Mouse (Mus musculus): ENCODE data around the gene Ccl9. TPM values are rescaled to one million over a fixed set of nuclear protein-coding genes. Genes with fewer than 3 reads are reported as not detected.

Gene Ccl9
- total and polyA plus RNA-seq, 3 experiments = 0.67 to 0.81 TPM; not detected in 1

GRCm38 (mm10) chr11:83595669-83596455, 17.4 kb upstream of the Ccl9 start (continued):
- TF ChIP-seq ZKSCAN1 (IDR thresholded peaks at IDR 0.05; ENCODE audit: borderline replicate concordance, low read depth, low read length) = peak; percentile 100
- TF ChIP-seq UBTF (IDR thresholded peaks at IDR 0.05; ENCODE audit: low read depth, low read length) = no peak
- TF ChIP-seq PAX5 (IDR thresholded peaks at IDR 0.05; ENCODE audit: low read length) = no peak
- no peak for TF ChIP-seq ZMIZ1 (IDR thresholded peaks at IDR 0.05; ENCODE audit: low read depth, low read length)
- TF ChIP-seq POLR2A (IDR thresholded peaks at IDR 0.05; ENCODE audit: low read depth, low read length) = no peak
- no peak for TF ChIP-seq USF2 (conservative IDR thresholded peaks at IDR 0.05; ENCODE audit: low read depth, low read length)
- 0 out of 2 replicates have a peak, but pooled peaks have one; percentile 35 for TF ChIP-seq SIN3A (IDR thresholded peaks at IDR 0.05; ENCODE audit: low read length)
- TF ChIP-seq KAT2A (IDR thresholded peaks at IDR 0.05; ENCODE audit: insufficient replicate concordance, low read length) = no peak

- dilution Hi-C loops (cut with MboI; ENCODE audit: extremely low pct_ligation_motif_present, extremely low pct_unique_long_range_greater_than_20kb, low sequenced_read_pairs) (no loop called here), in situ Hi-C loops (cut with MboI; ENCODE audit: low pct_ligation_motif_present, low pct_unique_long_range_greater_than_20kb, low sequenced_read_pairs) (no loop called here)
- Histone ChIP-seq H3K36me3 (replicated peaks in 1 of 2; ENCODE audit: control insufficient read depth in 1 of 2, insufficient read depth in 1 of 2, low read length in 1 of 2) (no peaks in the 10 kb centered on the region), H3K79me2 (replicated peaks; ENCODE audit: control insufficient read depth, extremely low read depth, insufficient read depth, poor library complexity, severe bottlenecking) (no peaks in the 10 kb centered on the region), H3K27ac (ENCODE audit: insufficient read depth, low read depth) (no peak overlapping the region), H3K4me3 (replicated peaks in 1 of 3; ENCODE audit: low read depth in 2 of 3, low read length in 2 of 3, poor library complexity in 1 of 3) (no peak overlapping the region), H3K9ac (ENCODE audit: insufficient read depth, low read depth) (no peak overlapping the region), H3K4me1 (ENCODE audit: control insufficient read depth in 1 of 2, insufficient read depth in 2 of 2) (peaks cover 11 to 50% of the 10 kb centered on the region in 2 experiments), H3K4me2 (ENCODE audit: insufficient read depth, low read depth, poor library complexity, severe bottlenecking) (no peak overlapping the region), H3K9me3 (replicated peaks; ENCODE audit: low read length) (no peaks in the 10 kb centered on the region), H3K27me3 (replicated peaks) (no peaks in the 10 kb centered on the region)
- DNase-seq (ENCODE audit: extremely low read depth) = no peak
- no peak for TF ChIP-seq BHLHE40 (IDR thresholded peaks at IDR 0.05; ENCODE audit: low read depth, low read length)
- TF ChIP-seq PAX5 (IDR thresholded peaks at IDR 0.05; ENCODE audit: low read length) = no peak
- TF ChIP-seq KAT2A (IDR thresholded peaks at IDR 0.05; ENCODE audit: insufficient replicate concordance, low read length) = no peak
- no peak for TF ChIP-seq USF2 (conservative IDR thresholded peaks at IDR 0.05; ENCODE audit: low read depth, low read length)
- TF ChIP-seq TBP (conservative IDR thresholded peaks at IDR 0.05; ENCODE audit: low read depth, low read length) = no peak
- no peak for TF ChIP-seq E2F4 (IDR thresholded peaks at IDR 0.05; ENCODE audit: insufficient replicate concordance, low read depth, low read length)
- TF ChIP-seq JUN (IDR thresholded peaks at IDR 0.05; ENCODE audit: insufficient read depth, low read depth, low read length) = no peak
- no peak for TF ChIP-seq HCFC1 (IDR thresholded peaks at IDR 0.05; ENCODE audit: low read depth, low read length)
- no peak for TF ChIP-seq MAFK (IDR thresholded peaks at IDR 0.05; ENCODE audit: insufficient replicate concordance, low read length)
- no peak for TF ChIP-seq UBTF (IDR thresholded peaks at IDR 0.05; ENCODE audit: low read depth, low read length)
- TF ChIP-seq MYC (IDR thresholded peaks at IDR 0.05; ENCODE audit: low read depth, low read length) = no peak
- no peak for TF ChIP-seq ETS1 (conservative IDR thresholded peaks at IDR 0.05; ENCODE audit: low read depth, low read length)
- no peak for TF ChIP-seq SMC3 (IDR thresholded peaks at IDR 0.05; ENCODE audit: low read depth, low read length)
- no peak for TF ChIP-seq CTCF (conservative IDR thresholded peaks at IDR 0.05 in 1 of 2, IDR thresholded peaks at IDR 0.05 in 1 of 2; ENCODE audit: low read depth in 2 of 2, low read length in 2 of 2)
- no peak for TF ChIP-seq POLR2A (IDR thresholded peaks at IDR 0.05; ENCODE audit: low read depth, low read length)
- no peak for TF ChIP-seq ELF1 (IDR thresholded peaks at IDR 0.05; ENCODE audit: low read depth, low read length)
Measured at GRCm38 (mm10) chr11:83593453-83593852, 15.0 kb upstream of the Ccl9 start.
